Mouse (Mus musculus) kidney, embryonic 15.5 days (tissue): ENCODE data around the gene Tm6sf1. TPM values are rescaled to one million over a fixed set of nuclear protein-coding genes. Genes with fewer than 3 reads are reported as not detected.
"Not testable (repeated sequence)": the region's sequence is repeated elsewhere in the genome, so short reads cannot be mapped to it uniquely, and the experiment has no call there.

ENCODE experiments used
- ATAC-seq: fragments of 200-750 bp; cut with Nextera tagmentation; replicated peaks from 2 replicates; pipeline ENCODE4 v1.8.0; 2017; ENCODE audit warnings: moderate TSS enrichment; ENCODE audit not compliant: low FRiP score
- H3K27ac ChIP-seq: fragments of 300-500 bp; sonication (generic); 2 replicates; pipeline ENCODE4 v1.5.1; 2015; ENCODE audit warnings: mild to moderate bottlenecking, inconsistent platforms
- H3K27me3 ChIP-seq: fragments of 300-500 bp; sonication (generic); 2 replicates; pipeline ENCODE4 v1.6.1; 2015; ENCODE audit warnings: inconsistent platforms
- H3K36me3 ChIP-seq: fragments of 300-500 bp; sonication (generic); 2 replicates; pipeline ENCODE4 v1.6.1; 2015; ENCODE audit warnings: inconsistent platforms
- H3K4me1 ChIP-seq: fragments of 300-500 bp; sonication (generic); 2 replicates; pipeline ENCODE4 v1.6.1; 2015; ENCODE audit warnings: inconsistent platforms
- H3K4me2 ChIP-seq: fragments of 300-500 bp; sonication (generic); 2 replicates; pipeline ENCODE4 v1.6.1; 2015; ENCODE audit warnings: moderate library complexity, mild to moderate bottlenecking, inconsistent platforms
- H3K4me3 ChIP-seq: fragments of 300-500 bp; sonication (generic); replicated peaks from 2 replicates; pipeline ENCODE4 v1.5.1; 2015; ENCODE audit warnings: mild to moderate bottlenecking, inconsistent platforms
- H3K9ac ChIP-seq: fragments of 300-500 bp; sonication (generic); 2 replicates; pipeline ENCODE4 v1.6.1; 2015; ENCODE audit warnings: mild to moderate bottlenecking, inconsistent platforms
- H3K9me3 ChIP-seq: fragments of 300-500 bp; sonication (generic); replicated peaks from 2 replicates; pipeline ENCODE4 v1.6.1; 2016; ENCODE audit warnings: inconsistent platforms
- WGBS: fragments of 180-500 bp; shearing (Covaris S2); methylation state at CpG from one replicate; pipeline ENCODE4 v1.1.7; 2015; ENCODE audit warnings: mixed read lengths; 5-methylcytosine and 5-hydroxymethylcytosine counted together
- polyA plus RNA-seq: library from polyadenylated mRNA; unstranded; fragments of >200 nt; fragmentation: Nextera tagmentation; extraction: Ambion mirVana; gene quantifications from 2 replicates; pipeline ENCODE4 v1.2.1, GENCODE M21; 2015

Gene Tm6sf1
- polyA plus RNA-seq, result 13.5 and 14.5 TPM in 2 replicates

DNA sequence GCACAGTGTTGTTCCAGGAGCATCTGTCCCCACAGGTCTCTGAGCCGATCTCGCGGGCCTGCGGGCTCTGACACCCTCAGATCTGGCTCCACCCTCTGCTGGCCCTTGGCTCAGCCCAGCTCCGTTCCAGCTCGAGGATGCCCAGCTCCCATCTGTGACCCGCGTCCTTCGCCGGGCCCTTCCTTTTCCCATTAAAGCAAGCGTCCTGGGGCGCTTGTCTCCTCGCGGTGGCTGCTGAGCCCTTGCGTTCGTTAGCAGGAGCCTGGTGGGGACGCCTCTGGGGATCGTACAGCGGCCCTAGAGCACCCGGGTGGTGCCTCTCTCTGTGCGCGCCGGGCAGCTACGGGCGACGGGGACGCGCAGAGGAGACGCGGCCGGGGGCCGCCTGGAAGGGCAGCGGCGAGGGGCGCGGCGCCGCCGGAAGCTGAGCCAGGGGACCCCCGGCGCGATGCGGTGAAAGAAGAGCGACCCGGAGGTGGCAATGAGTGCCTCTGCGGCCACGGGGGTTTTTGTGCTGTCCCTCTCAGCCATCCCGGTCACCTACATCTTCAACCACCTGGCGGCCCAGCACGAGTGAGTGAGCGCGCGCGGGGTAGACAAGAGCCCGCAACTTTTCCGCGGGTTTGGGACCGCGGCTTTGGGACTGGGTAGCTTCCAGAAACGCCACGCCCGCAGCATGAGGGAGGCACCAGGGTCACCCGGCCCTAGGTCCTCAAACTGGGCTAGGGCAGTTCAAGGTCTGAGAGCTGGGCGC is at the start of gene Tm6sf1:
Tm6sf1 (plus strand) TSS at position 34 of the 754 bp plus-strand sequence.
- Histone ChIP-seq H3K9me3 (no peaks in the 10 kb centered on the region), H3K27me3 (peaks cover 26% of the 10 kb centered on the region), H3K27ac (peak within 1 kb of the TSS; percentile 43), H3K36me3 (no peaks in the 10 kb centered on the region), H3K4me3 (peak within 1 kb of the TSS; percentile 56), H3K4me2 (peak within 1 kb of the TSS; percentile 94), H3K4me1 (peaks cover 34% of the 10 kb centered on the region), H3K9ac (peak within 1 kb of the TSS; percentile 59)
- peak; percentile 68 for ATAC-seq
- WGBS, result under 1% methylated on average over 64 of the region's 64 CpGs

GRCm38 (mm10) chr7:81824906-81825305 is 33.9 kb upstream of the Tm6sf1 start:
- WGBS, result 66% methylated on average over 3 of the region's 3 CpGs
- no peak for ATAC-seq
- Histone ChIP-seq H3K4me1 (peaks cover 36% of the 10 kb centered on the region), H3K4me2 (no peak overlapping the region), H3K36me3 (no peaks in the 10 kb centered on the region), H3K4me3 (no peak overlapping the region), H3K9ac (no peak overlapping the region), H3K27ac (no peak overlapping the region), H3K9me3 (no peaks in the 10 kb centered on the region), H3K27me3 (no peaks in the 10 kb centered on the region)

DNA sequence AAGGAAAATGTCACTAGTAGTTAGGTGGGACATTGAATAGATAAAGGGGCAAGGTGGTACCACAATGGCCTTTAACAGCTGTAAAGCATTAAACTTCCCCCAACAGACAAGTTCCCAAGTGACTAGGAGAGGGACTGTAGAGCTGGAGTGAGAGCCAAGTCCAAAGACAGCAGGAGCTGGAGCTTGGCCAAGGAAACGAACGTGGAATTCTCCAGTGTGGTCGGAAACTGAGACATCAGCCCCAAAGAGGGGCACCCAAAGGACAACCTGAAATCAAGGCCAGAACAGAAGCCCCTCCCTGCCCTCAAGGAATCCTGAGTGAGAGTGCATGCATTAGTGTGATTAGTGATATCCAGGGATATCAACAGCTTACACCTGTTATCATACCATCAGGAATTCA is 33.4 kb upstream of the Tm6sf1 start:
- H3K4me2 ChIP-seq, result no peak overlapping the region
- 0 out of 2 replicates have a peak overlapping the region, but pooled peaks have one; percentile 15 for H3K27ac ChIP-seq
- no peaks in the 10 kb centered on the region for H3K9me3 ChIP-seq
- H3K4me3 ChIP-seq, result no peak overlapping the region
- no peak for ATAC-seq
- H3K4me1 ChIP-seq, result peaks cover 38% of the 10 kb centered on the region
- H3K9ac ChIP-seq, result no peak overlapping the region
- WGBS, result 16% methylated on average over 3 of the region's 3 CpGs
- H3K36me3 ChIP-seq, result no peaks in the 10 kb centered on the region
- no peaks in the 10 kb centered on the region for H3K27me3 ChIP-seq

DNA sequence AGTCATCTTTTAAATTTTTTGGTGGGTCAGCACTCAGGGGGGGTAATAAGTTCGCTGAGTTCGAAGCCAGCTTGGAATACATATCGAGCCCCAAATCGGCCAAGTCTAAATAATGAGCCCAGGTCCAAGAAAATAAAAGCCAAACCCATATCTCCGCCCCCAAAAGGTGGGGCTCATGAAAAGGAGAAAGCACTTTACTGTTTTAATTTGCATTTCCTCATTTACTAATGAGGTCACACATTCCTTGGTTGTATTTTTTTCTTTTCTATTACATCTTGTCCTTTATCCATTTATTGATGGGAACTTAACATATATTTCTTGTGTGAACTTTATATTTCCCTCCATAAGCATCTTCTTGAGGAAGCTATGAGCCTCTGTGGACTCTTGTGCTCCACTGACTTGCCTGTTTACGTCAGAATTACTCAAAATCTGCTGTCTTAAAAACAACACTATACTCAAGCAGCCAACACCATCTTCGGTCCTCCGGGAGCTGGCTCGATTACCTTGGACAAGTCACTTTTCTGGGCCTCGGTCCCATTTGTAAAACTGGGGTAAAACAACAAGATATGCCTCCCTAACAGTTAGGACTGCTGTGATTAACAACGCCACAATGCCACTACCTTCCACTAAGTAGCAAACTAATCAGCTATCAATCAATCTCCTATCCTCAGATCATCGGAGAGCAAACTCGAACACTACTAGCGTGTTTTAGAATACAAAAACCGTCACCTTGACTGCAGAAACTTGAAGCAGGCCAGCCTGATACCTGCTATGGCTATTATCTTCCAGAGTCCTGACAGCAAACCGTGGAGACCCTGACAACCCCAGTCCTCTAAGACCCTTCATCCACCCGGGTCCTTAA is 30.8 kb upstream of the Tm6sf1 start:
- H3K27ac ChIP-seq, result peak overlapping the region; percentile 97
- no peaks in the 10 kb centered on the region for H3K27me3 ChIP-seq
- WGBS, result 22% methylated on average over 17 of the region's 17 CpGs
- H3K9me3 ChIP-seq, result no peaks in the 10 kb centered on the region
- H3K36me3 ChIP-seq, result no peaks in the 10 kb centered on the region
- H3K9ac ChIP-seq, result peak overlapping the region; percentile 86
- peaks cover 38% of the 10 kb centered on the region for H3K4me1 ChIP-seq
- peak; percentile 3; the same call in 1 of the 2 replicates for ATAC-seq
- H3K4me3 ChIP-seq, result peak overlapping the region; percentile 65
- H3K4me2 ChIP-seq, result peak overlapping the region; percentile 81

- peak; percentile 82 for ATAC-seq
- H3K27ac ChIP-seq, result peak overlapping the region; percentile 97
- peak overlapping the region; percentile 81 for H3K4me2 ChIP-seq
- H3K9me3 ChIP-seq, result no peaks in the 10 kb centered on the region
- H3K4me1 ChIP-seq, result peaks cover 38% of the 10 kb centered on the region
- peak overlapping the region; percentile 86 for H3K9ac ChIP-seq
- under 1% methylated on average over 79 of the region's 91 CpGs for WGBS
- H3K36me3 ChIP-seq, result no peaks in the 10 kb centered on the region
- H3K27me3 ChIP-seq, result no peaks in the 10 kb centered on the region
- H3K4me3 ChIP-seq, result peak overlapping the region; percentile 65
Measured at GRCm38 (mm10) chr7:81828681-81829378, 30.0 kb upstream of the Tm6sf1 start.

- Histone ChIP-seq H3K4me3 (peak within 1 kb of the TSS; percentile 65), H3K9me3 (no peaks in the 10 kb centered on the region), H3K27me3 (no peaks in the 10 kb centered on the region), H3K4me2 (peak within 1 kb of the TSS; percentile 81), H3K36me3 (no peaks in the 10 kb centered on the region), H3K4me1 (peaks cover 34% of the 10 kb centered on the region), H3K27ac (peak within 1 kb of the TSS; percentile 97), H3K9ac (peak within 1 kb of the TSS; percentile 86)
- under 1% methylated on average over 58 of the region's 58 CpGs for WGBS
- ATAC-seq, result peak; percentile 94
Measured at GRCm38 (mm10) chr7:81829379-81829894, 29.4 kb upstream of the Tm6sf1 start, which contains the start of gene Btbd1. Btbd1 (minus strand) TSS chr7:81829431.

GRCm38 (mm10) chr7:81834847-81835246 is 24.0 kb upstream of the Tm6sf1 start:
- no peak overlapping the region for H3K27ac ChIP-seq
- H3K4me3 ChIP-seq, result no peak overlapping the region
- H3K9me3 ChIP-seq, result no peaks in the 10 kb centered on the region
- H3K4me1 ChIP-seq, result peaks cover 3% of the 10 kb centered on the region; the same call in 1 of the 2 replicates
- ATAC-seq, result no peak
- no peak overlapping the region for H3K4me2 ChIP-seq
- no peaks in the 10 kb centered on the region for H3K27me3 ChIP-seq
- no peaks in the 10 kb centered on the region for H3K36me3 ChIP-seq
- no peak overlapping the region for H3K9ac ChIP-seq

DNA sequence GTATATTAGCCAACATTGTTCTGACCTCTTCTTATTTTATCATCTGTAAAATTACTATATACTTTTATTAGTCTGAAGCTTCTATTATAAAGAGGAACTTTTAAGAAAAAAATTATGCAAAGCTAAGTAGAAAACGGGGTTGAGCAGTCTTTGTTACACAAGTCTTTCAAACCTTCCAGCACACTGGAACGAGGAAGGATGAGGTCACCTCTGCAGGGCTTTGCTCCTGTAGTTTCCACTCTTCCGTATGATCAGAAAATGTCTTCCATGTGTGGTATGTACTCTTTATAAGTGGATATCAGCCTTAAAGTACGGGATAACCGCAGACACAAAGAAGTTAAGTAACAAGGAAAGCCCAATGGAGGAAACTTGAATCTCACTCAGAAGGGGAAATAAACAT is 23.4 kb upstream of the Tm6sf1 start:
- Histone ChIP-seq H3K4me3 (no peak overlapping the region), H3K27ac (no peak overlapping the region), H3K4me1 (no peaks in the 10 kb centered on the region), H3K27me3 (no peaks in the 10 kb centered on the region), H3K4me2 (no peak overlapping the region), H3K36me3 (no peaks in the 10 kb centered on the region), H3K9me3 (no peaks in the 10 kb centered on the region), H3K9ac (no peak overlapping the region)
- WGBS, result 91% methylated on average over 5 of the region's 5 CpGs
- ATAC-seq, result no peak

DNA sequence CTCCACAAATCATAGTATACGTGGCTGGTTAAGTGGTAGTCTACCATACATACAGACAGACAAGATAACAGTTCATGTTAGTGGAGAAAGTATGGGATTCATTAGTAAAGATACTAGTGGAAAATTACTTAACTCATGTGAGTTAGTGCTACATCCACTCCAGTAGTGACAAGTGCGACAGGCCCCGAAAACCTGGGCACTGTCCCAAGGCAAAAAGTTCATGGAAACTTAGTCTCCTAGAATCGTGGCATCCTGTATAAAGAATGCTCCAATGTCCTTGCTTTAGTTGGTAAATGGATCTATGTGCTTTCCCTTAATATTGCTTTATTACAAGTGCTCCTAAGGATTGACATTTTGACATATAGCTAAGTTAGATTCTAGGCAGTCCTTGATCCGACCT is 21.0 kb upstream of the Tm6sf1 start:
- 88% methylated on average over 5 of the region's 5 CpGs for WGBS
- not testable (repeated sequence) for ATAC-seq

DNA sequence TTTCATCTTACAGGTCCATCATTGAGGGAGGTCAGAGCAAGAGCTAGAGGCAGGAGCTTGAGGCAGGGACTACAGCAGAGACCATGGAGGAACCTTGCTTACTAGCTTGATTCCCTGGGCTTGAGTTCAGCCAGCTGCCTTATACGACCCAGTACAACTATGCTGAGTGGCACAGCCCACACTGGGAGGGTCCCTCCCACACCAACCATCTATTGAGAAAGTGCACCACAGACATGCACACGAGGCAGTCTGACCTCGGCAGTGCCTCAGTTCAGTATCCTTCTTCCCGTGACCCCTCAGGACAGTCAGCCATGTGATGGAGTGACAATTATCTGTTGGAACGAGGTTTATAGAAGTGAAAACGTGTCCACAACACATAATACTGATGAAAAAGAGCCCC is 19.1 kb upstream of the Tm6sf1 start:
- WGBS, result 35% methylated on average over 6 of the region's 6 CpGs
- Histone ChIP-seq H3K4me1 (no peaks in the 10 kb centered on the region), H3K9ac (no peak overlapping the region), H3K27ac (no peak overlapping the region), H3K36me3 (no peaks in the 10 kb centered on the region), H3K4me3 (no peak overlapping the region), H3K9me3 (no peaks in the 10 kb centered on the region), H3K4me2 (no peak overlapping the region), H3K27me3 (no peaks in the 10 kb centered on the region)
- no peak for ATAC-seq

More for the DNA sequence above, 21.0 kb upstream of the Tm6sf1 start:
- not testable (repeated sequence) for H3K36me3 ChIP-seq, H3K4me1 ChIP-seq, H3K27me3 ChIP-seq, H3K4me3 ChIP-seq, H3K9ac ChIP-seq, H3K9me3 ChIP-seq, H3K27ac ChIP-seq, H3K4me2 ChIP-seq

DNA sequence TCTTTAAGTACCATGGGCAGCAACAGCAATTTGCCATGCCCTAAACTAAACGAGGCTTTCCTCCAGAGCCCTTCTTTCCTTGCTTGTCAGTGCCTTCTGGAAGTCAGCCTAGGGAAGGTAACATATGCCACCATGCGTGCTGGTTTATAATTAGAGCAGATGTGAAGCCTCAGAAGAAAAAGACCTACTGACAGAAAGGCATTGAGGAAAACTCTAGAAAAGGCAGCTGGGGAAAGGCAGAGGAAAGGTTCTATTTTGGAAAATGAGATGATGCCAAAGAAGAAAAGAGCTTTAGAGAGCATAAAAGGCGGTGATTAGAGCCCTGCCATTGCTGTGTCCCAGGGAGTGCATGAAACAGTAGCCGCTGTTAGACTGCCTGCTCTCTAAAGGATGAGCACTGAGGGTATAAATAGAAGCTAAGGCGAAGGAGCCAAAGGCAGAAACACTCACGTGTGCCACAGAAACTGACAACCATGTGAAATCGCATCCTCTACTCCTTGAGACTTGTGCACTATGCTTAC is 18.1 kb upstream of the Tm6sf1 start:
- no peak overlapping the region for H3K27ac ChIP-seq
- no peak overlapping the region for H3K4me3 ChIP-seq
- H3K9ac ChIP-seq, result no peak overlapping the region
- no peaks in the 10 kb centered on the region; the same call in 1 of the 2 replicates for H3K4me1 ChIP-seq
- no peak for ATAC-seq
- no peaks in the 10 kb centered on the region for H3K36me3 ChIP-seq
- 64% methylated on average over 7 of the region's 7 CpGs for WGBS
- H3K4me2 ChIP-seq, result no peak overlapping the region
- no peaks in the 10 kb centered on the region for H3K9me3 ChIP-seq
- no peaks in the 10 kb centered on the region for H3K27me3 ChIP-seq
